Mouse (Mus musculus): ENCODE data around the gene Colgalt2.

DNA sequence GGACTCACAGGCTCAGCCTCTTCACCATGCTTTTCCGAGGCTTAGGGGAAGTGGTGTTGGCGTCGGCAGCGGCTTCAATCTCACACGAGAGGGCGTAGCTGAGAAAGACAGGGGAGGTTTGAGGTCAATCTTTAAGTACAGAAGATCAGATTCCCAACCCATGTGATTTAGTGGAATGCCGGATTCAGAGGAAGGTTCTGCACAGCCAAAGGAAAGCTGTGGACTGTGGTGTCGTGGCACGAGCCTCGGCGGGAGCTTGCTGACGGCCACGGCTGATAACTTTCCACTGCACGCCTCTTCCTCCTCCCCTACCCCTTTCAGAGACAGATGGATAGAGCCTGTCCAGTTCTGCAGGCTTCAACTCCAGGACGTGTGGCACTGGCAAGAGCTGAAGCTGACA is 131.9 kb downstream of the Colgalt2 start:
- TF ChIP-seq CTCF (IDR thresholded peaks at IDR 0.05; ENCODE audit: extremely low read depth, insufficient read depth, low read length) (no peak), POLR2A (IDR thresholded peaks at IDR 0.05; ENCODE audit: extremely low read depth, insufficient read depth, low read length) (no peak)
